Mouse (Mus musculus) liver, embryonic 11.5 days (tissue): ENCODE results near the gene Kctd20. TPM values are rescaled to one million over a fixed set of nuclear protein-coding genes. Genes with fewer than 3 reads are reported as not detected.

Experiments
- ATAC-seq: fragments of 200-750 bp; cut with Nextera tagmentation; replicated peaks from 2 replicates; pipeline ENCODE4 v1.8.0; 2017; ENCODE audit warnings: moderate number of reproducible peaks, mild to moderate bottlenecking, moderate TSS enrichment, moderate library complexity; ENCODE audit not compliant: low FRiP score
- DNase-seq: peaks from one replicate; pipeline ENCODE4 v3.0.0-alpha.2; 2017; ENCODE audit warnings: low spot score
- H3K27ac ChIP-seq: fragments of 300-500 bp; sonication (generic); 2 replicates; pipeline ENCODE4 v1.5.1; 2014; ENCODE audit warnings: mild to moderate bottlenecking, low read depth, low read length, control low read depth
- H3K27me3 ChIP-seq: fragments of 300-500 bp; sonication (generic); replicated peaks from 2 replicates; pipeline ENCODE4 v1.6.1; 2014; ENCODE audit warnings: low read length, mixed read lengths; ENCODE audit not compliant: control insufficient read depth, insufficient read depth
- H3K36me3 ChIP-seq: fragments of 300-500 bp; sonication (generic); 2 replicates; pipeline ENCODE4 v1.6.1; 2014; ENCODE audit warnings: mild to moderate bottlenecking, low read length, moderate library complexity, mixed read lengths; ENCODE audit not compliant: control insufficient read depth, insufficient read depth
- H3K4me1 ChIP-seq: fragments of 300-500 bp; sonication (generic); replicated peaks from 2 replicates; pipeline ENCODE4 v1.6.1; 2014; ENCODE audit warnings: low read length, mixed read lengths; ENCODE audit not compliant: control insufficient read depth, insufficient read depth
- H3K4me2 ChIP-seq: fragments of 300-500 bp; sonication (generic); 2 replicates; pipeline ENCODE4 v1.6.1; 2014; ENCODE audit warnings: mild to moderate bottlenecking, control low read depth, moderate library complexity
- H3K4me3 ChIP-seq: fragments of 300-500 bp; sonication (generic); 2 replicates; pipeline ENCODE4 v1.5.1; 2014; ENCODE audit warnings: low read depth, low read length, control low read depth
- H3K9ac ChIP-seq: fragments of 300-500 bp; sonication (generic); 2 replicates; pipeline ENCODE4 v1.6.1; 2014; ENCODE audit warnings: low read depth, low read length, control low read depth
- H3K9me3 ChIP-seq: fragments of 300-500 bp; sonication (generic); 2 replicates; pipeline ENCODE4 v1.6.1; 2016; ENCODE audit warnings: low read length, inconsistent platforms, mixed read lengths; ENCODE audit not compliant: control insufficient read depth
- WGBS: fragments of 180-500 bp; shearing (Covaris S2); extraction: QIAGEN DNeasy Blood & Tissue Kit; methylation state at CpG from one replicate; pipeline ENCODE4 v1.1.7; 2014; 5-methylcytosine and 5-hydroxymethylcytosine counted together
- polyA plus RNA-seq: library from polyadenylated mRNA; unstranded; fragments of >200 nt; fragmentation: Nextera tagmentation; extraction: Ambion mirVana; gene quantifications from 2 replicates; pipeline ENCODE4 v1.2.1, GENCODE M21; 2014

The Kctd20 gene
- polyA plus RNA-seq, 1 experiment from 2014 or later, result 75.2 TPM

GRCm38 (mm10) chr17:28915060-28915628 is 36.6 kb upstream of the Kctd20 start, which contains the start of gene 4930539E08Rik:
TSS of gene 4930539E08Rik (minus strand) at chr17:28915324.
- no peak within 1 kb of the TSS for H3K4me2 ChIP-seq
- ATAC-seq, result no peak
- H3K36me3 ChIP-seq, result no peaks in the 10 kb centered on the region

GRCm38 (mm10) chr17:28916520-28916919 is 35.2 kb upstream of the Kctd20 start:
- 72% methylated on average over 1 of the region's 1 CpGs for WGBS
- H3K27me3 ChIP-seq, result no peaks in the 10 kb centered on the region
- no peaks in the 10 kb centered on the region for H3K9me3 ChIP-seq
- no peak overlapping the region for H3K4me2 ChIP-seq
- H3K4me3 ChIP-seq, result no peak overlapping the region
- no peaks in the 10 kb centered on the region for H3K36me3 ChIP-seq
- DNase-seq (no peak), ATAC-seq (no peak)
- H3K9ac ChIP-seq, result no peak overlapping the region
- no peak overlapping the region for H3K27ac ChIP-seq
- 0 out of 2 replicates have a peak, but pooled peaks cover 2% of the 10 kb centered on the region for H3K4me1 ChIP-seq

More at GRCm38 (mm10) chr17:28915060-28915628, 36.6 kb upstream of the Kctd20 start, which contains the start of gene 4930539E08Rik:
- no peak within 1 kb of the TSS for H3K27ac ChIP-seq
- no peak within 1 kb of the TSS for H3K4me3 ChIP-seq
- no peaks in the 10 kb centered on the region for H3K9me3 ChIP-seq
- H3K27me3 ChIP-seq, result no peaks in the 10 kb centered on the region
- H3K4me1 ChIP-seq, result no peaks in the 10 kb centered on the region; the same call in 1 of the 2 replicates
- DNase-seq, result no peak
- H3K9ac ChIP-seq, result no peak within 1 kb of the TSS
- WGBS, result 69% methylated on average over 12 of the region's 12 CpGs

- Histone ChIP-seq H3K4me3 (no peak overlapping the region), H3K4me2 (peak overlapping the region; percentile 14), H3K9me3 (no peaks in the 10 kb centered on the region), H3K9ac (0 out of 2 replicates have a peak overlapping the region, but pooled peaks have one; percentile 15), H3K4me1 (0 out of 2 replicates have a peak, but pooled peaks cover 2% of the 10 kb centered on the region), H3K36me3 (no peaks in the 10 kb centered on the region), H3K27me3 (no peaks in the 10 kb centered on the region), H3K27ac (no peak overlapping the region)
- WGBS, result 44% methylated on average over 8 of the region's 8 CpGs
- ATAC-seq (no peak), DNase-seq (no peak)
Observed at GRCm38 (mm10) chr17:28921086-28921485, 30.7 kb upstream of the Kctd20 start.

GRCm38 (mm10) chr17:28922096-28922495 is 29.7 kb upstream of the Kctd20 start:
- no peak for DNase-seq
- H3K4me3 ChIP-seq, result no peak overlapping the region
- H3K4me1 ChIP-seq, result 0 out of 2 replicates have a peak, but pooled peaks cover 4% of the 10 kb centered on the region
- H3K4me2 ChIP-seq, result no peak overlapping the region
- no peak for ATAC-seq
- H3K9me3 ChIP-seq, result no peaks in the 10 kb centered on the region
- no peak overlapping the region for H3K9ac ChIP-seq
- H3K27ac ChIP-seq, result no peak overlapping the region
- H3K27me3 ChIP-seq, result no peaks in the 10 kb centered on the region
- H3K36me3 ChIP-seq, result no peaks in the 10 kb centered on the region
- 54% methylated on average over 6 of the region's 6 CpGs for WGBS

- ATAC-seq, result no peak
- Histone ChIP-seq H3K9ac (no peak overlapping the region), H3K27ac (no peak overlapping the region), H3K9me3 (no peaks in the 10 kb centered on the region), H3K36me3 (no peaks in the 10 kb centered on the region), H3K4me3 (no peak overlapping the region), H3K4me2 (no peak overlapping the region), H3K4me1 (peaks cover 9% of the 10 kb centered on the region; the same call in 1 of the 2 replicates), H3K27me3 (no peaks in the 10 kb centered on the region)
- 82% methylated on average over 8 of the region's 8 CpGs for WGBS
- DNase-seq, result no peak
Observed at GRCm38 (mm10) chr17:28924957-28925595, 26.7 kb upstream of the Kctd20 start.

- no peaks in the 10 kb centered on the region for H3K9me3 ChIP-seq
- DNase-seq (peak; percentile 74), ATAC-seq (no peak)
- no peaks in the 10 kb centered on the region for H3K36me3 ChIP-seq
- H3K9ac ChIP-seq, result no peak overlapping the region
- no peaks in the 10 kb centered on the region for H3K27me3 ChIP-seq
- no peak overlapping the region; the same call in 1 of the 2 replicates for H3K27ac ChIP-seq
- WGBS, result 12% methylated on average over 13 of the region's 13 CpGs
- no peak overlapping the region for H3K4me3 ChIP-seq
- H3K4me2 ChIP-seq, result no peak overlapping the region
- H3K4me1 ChIP-seq, result peaks cover 16% of the 10 kb centered on the region
Observed at GRCm38 (mm10) chr17:28926380-28926779, 25.4 kb upstream of the Kctd20 start.

DNA sequence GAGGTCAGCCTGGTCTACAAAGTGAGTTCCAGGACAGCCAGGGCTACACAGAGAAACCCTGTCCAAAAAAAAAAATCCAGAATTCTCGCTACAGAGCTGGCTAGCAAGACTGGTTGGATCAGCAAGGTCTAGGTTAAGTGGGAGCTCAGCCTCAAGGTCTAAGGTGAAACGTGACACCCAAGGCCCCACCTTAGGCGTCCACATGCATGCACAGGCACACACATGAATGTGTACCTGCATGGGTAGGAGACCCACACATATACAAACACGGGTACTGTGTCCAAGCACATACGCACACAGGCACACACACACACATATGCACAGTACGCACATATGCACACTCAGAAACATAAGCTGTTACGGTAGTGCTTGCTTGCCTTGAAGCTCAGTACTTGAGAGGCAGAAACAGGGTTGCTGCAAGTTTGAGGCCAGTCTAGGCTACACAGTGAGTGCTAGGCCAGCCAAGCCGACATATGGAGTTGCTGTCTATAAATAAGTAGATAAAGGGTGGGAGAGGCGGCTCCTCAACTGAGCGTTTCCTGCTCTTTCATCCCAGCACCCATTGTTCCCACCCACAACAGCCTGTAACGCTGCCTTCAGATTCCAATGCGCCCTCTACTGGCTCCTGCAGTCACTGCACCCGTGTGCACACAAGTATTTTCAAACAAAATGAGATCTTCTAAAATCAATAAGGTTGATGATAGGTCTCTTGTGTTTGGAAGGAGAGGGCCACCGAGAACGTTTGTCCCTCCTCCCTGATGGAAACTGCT is 24.7 kb upstream of the Kctd20 start:
- DNase-seq, result peak; percentile 50
- Histone ChIP-seq H3K27ac (peak overlapping the region; percentile 48; the same call in 1 of the 2 replicates), H3K4me1 (peaks cover 20% of the 10 kb centered on the region), H3K36me3 (no peaks in the 10 kb centered on the region), H3K4me3 (no peak overlapping the region), H3K27me3 (no peaks in the 10 kb centered on the region), H3K9me3 (no peaks in the 10 kb centered on the region), H3K4me2 (peak overlapping the region; percentile 20), H3K9ac (no peak overlapping the region)
- 42% methylated on average over 15 of the region's 15 CpGs for WGBS
- no peak for ATAC-seq

- DNase-seq (no peak), ATAC-seq (no peak)
- Histone ChIP-seq H3K9ac (no peak overlapping the region), H3K36me3 (no peaks in the 10 kb centered on the region), H3K4me1 (peaks cover 20% of the 10 kb centered on the region), H3K4me2 (no peak overlapping the region), H3K27ac (no peak overlapping the region), H3K9me3 (no peaks in the 10 kb centered on the region), H3K27me3 (no peaks in the 10 kb centered on the region), H3K4me3 (no peak overlapping the region)
- 86% methylated on average over 9 of the region's 9 CpGs for WGBS
Observed at GRCm38 (mm10) chr17:28928004-28928403, 23.7 kb upstream of the Kctd20 start.
